In genomic region chr8:5030651-5031050, GRCm38 (mm10) we compare ENCODE assay signal across 20 mouse cellular contexts.
DNase-seq lines count a peak whose midpoint lies in the region; ATAC-seq and TF ChIP-seq lines count a peak whose summit lies in the region.
"Had no signal": no experiment of that assay in that cellular context is flagged by ENCODE, and none has a peak within 500 bp of the region (broad histone marks: within the 10 kb centered on the region; RNA-seq: fewer than 3 reads in every experiment).

No protein-coding gene starts in this region.

- H3K27me3 ChIP-seq in liver, adult 2 months (ENCODE audit: control insufficient read depth, insufficient read depth, low read length) = no peaks in the 10 kb centered on the region
- no peaks in the 10 kb centered on the region for H3K27me3 ChIP-seq in intestine, embryonic 16.5 days (replicated peaks; ENCODE audit: control insufficient read depth, insufficient read depth, low read length)
- H3K27me3 ChIP-seq in small intestine, adult 2 months (ENCODE audit: control insufficient read depth, insufficient read depth, low read length) = no peaks in the 10 kb centered on the region
- H3K27me3 ChIP-seq in forebrain, embryonic 13.5 days = no peaks in the 10 kb centered on the region
- H3K27me3 ChIP-seq: embryonic facial prominence, embryonic 15.5 days; heart, embryonic 13.5 days; midbrain, embryonic 15.5 days had no signal

- 20% methylated on average over 3 of the region's 3 CpGs for WGBS in liver, adult 2 months
- 44% methylated on average over 3 of the region's 3 CpGs for WGBS in intestine, embryonic 16.5 days
- WGBS in small intestine, adult 2 months = 21% methylated on average over 3 of the region's 3 CpGs
- WGBS in forebrain, embryonic 13.5 days = 70% methylated on average over 3 of the region's 3 CpGs

- H3K27ac ChIP-seq in liver, adult 2 months (replicated peaks; ENCODE audit: insufficient read depth, low read depth, low read length) = peak overlapping the region; percentile 77
- 0 out of 2 replicates have a peak overlapping the region, but pooled peaks have one; percentile 24 for H3K27ac ChIP-seq in intestine, embryonic 16.5 days (ENCODE audit: low read length)
- H3K27ac ChIP-seq in small intestine, adult 2 months (ENCODE audit: insufficient read depth, low read depth, low read length) = peak overlapping the region; percentile 45; the same call in 1 of the 2 replicates
- no peak overlapping the region for H3K27ac ChIP-seq in forebrain, embryonic 13.5 days
- H3K27ac ChIP-seq: embryonic facial prominence, embryonic 15.5 days; heart, embryonic 13.5 days; midbrain, embryonic 15.5 days had no signal

- no peak for TF ChIP-seq CTCF in liver, adult 2 months (IDR thresholded peaks at IDR 0.05; ENCODE audit: low read depth, low read length)
- no peak for TF ChIP-seq CTCF in small intestine, adult 2 months (IDR thresholded peaks at IDR 0.05; ENCODE audit: extremely low read depth, insufficient read length, insufficient replicate concordance, low read depth, low read length)

- ATAC-seq in intestine, embryonic 16.5 days = peak; percentile 99
- no peak for ATAC-seq in forebrain, embryonic 13.5 days
- ATAC-seq: forebrain, embryonic 14.5 days; hindbrain, embryonic 16.5 days; midbrain, embryonic 15.5 days had no signal

- H3K4me3 ChIP-seq in liver, adult 2 months (ENCODE audit: insufficient read depth, low read depth, low read length) = no peak overlapping the region
- H3K4me3 ChIP-seq in intestine, embryonic 16.5 days (ENCODE audit: low read length) = no peak overlapping the region
- no peak overlapping the region for H3K4me3 ChIP-seq in small intestine, adult 2 months (ENCODE audit: low read depth, low read length)
- H3K4me3 ChIP-seq in forebrain, embryonic 13.5 days = no peak overlapping the region
- H3K4me3 ChIP-seq: embryonic facial prominence, embryonic 15.5 days; heart, embryonic 13.5 days; midbrain, embryonic 15.5 days had no signal

- no peak for TF ChIP-seq POLR2A in liver, adult 2 months (IDR thresholded peaks at IDR 0.05; ENCODE audit: extremely low read depth, insufficient read depth, low read length)
- TF ChIP-seq POLR2A in small intestine, adult 2 months (IDR thresholded peaks at IDR 0.05; ENCODE audit: low read depth, low read length) = no peak

- no peaks in the 10 kb centered on the region for H3K36me3 ChIP-seq in liver, adult 2 months (ENCODE audit: control insufficient read depth, insufficient read depth, low read length)
- no peaks in the 10 kb centered on the region for H3K36me3 ChIP-seq in intestine, embryonic 16.5 days (ENCODE audit: control insufficient read depth, insufficient read depth, low read length)
- H3K36me3 ChIP-seq in small intestine, adult 2 months (ENCODE audit: control insufficient read depth, insufficient read depth, low read length) = no peaks in the 10 kb centered on the region
- no peaks in the 10 kb centered on the region for H3K36me3 ChIP-seq in forebrain, embryonic 13.5 days (ENCODE audit: poor library complexity, severe bottlenecking)
- H3K36me3 ChIP-seq: embryonic facial prominence, embryonic 15.5 days; heart, embryonic 13.5 days; midbrain, embryonic 15.5 days had no signal

- H3K4me1 ChIP-seq in liver, adult 2 months (ENCODE audit: control insufficient read depth, insufficient read depth, low read length) = peaks cover 6% of the 10 kb centered on the region; the same call in 1 of the 2 replicates
- H3K4me1 ChIP-seq in intestine, embryonic 16.5 days (ENCODE audit: control insufficient read depth, insufficient read depth, low read length) = no peaks in the 10 kb centered on the region
- no peaks in the 10 kb centered on the region; the same call in 1 of the 2 replicates for H3K4me1 ChIP-seq in small intestine, adult 2 months (ENCODE audit: control insufficient read depth, insufficient read depth, insufficient read length, low read length)
- no peaks in the 10 kb centered on the region for H3K4me1 ChIP-seq in forebrain, embryonic 13.5 days
- H3K4me1 ChIP-seq: embryonic facial prominence, embryonic 15.5 days; heart, embryonic 13.5 days; midbrain, embryonic 15.5 days had no signal

- no peak overlapping the region for H3K4me2 ChIP-seq in intestine, embryonic 16.5 days (ENCODE audit: low read depth, low read length)
- H3K4me2 ChIP-seq in forebrain, embryonic 13.5 days = no peak overlapping the region
- H3K4me2 ChIP-seq: embryonic facial prominence, embryonic 15.5 days; heart, embryonic 13.5 days; midbrain, embryonic 15.5 days had no signal

- no peaks in the 10 kb centered on the region for H3K9me3 ChIP-seq in intestine, embryonic 16.5 days (ENCODE audit: control insufficient read depth, low read length)
- H3K9me3 ChIP-seq in forebrain, embryonic 13.5 days (replicated peaks) = no peaks in the 10 kb centered on the region
- H3K9me3 ChIP-seq: embryonic facial prominence, embryonic 15.5 days; heart, embryonic 13.5 days; midbrain, embryonic 15.5 days had no signal

- peak; percentile 99 for DNase-seq in liver, adult 2 months (ENCODE audit: extremely low read depth, low read depth, low spot score)
- no peak for DNase-seq in liver
- DNase-seq in kidney, postnatal 36 days = peak; percentile 47 to 77
- no peak for DNase-seq in c-Kit-positive CD71-positive TER-119-positive erythroid progenitor cells, embryonic 14.5 days (ENCODE audit: low spot score)
- DNase-seq in adipocyte (ENCODE audit: low spot score) = no peak
- DNase-seq: adrenal gland, postnatal 10 days; cerebellum, adult 11-12 months; cerebellum, postnatal 36 days; heart, postnatal 36 days; right cerebral cortex, adult 18-20 months; spleen, adult 18-20 months; thymus, adult 2 months had no signal

- no peak overlapping the region for H3K9ac ChIP-seq in liver, adult 2 months (ENCODE audit: low read depth, low read length)
- no peak overlapping the region for H3K9ac ChIP-seq in intestine, embryonic 16.5 days (ENCODE audit: low read depth, low read length)
- H3K9ac ChIP-seq in forebrain, embryonic 13.5 days = no peak overlapping the region
- H3K9ac ChIP-seq: embryonic facial prominence, embryonic 15.5 days; heart, embryonic 13.5 days; midbrain, embryonic 15.5 days had no signal

- no peaks in the 10 kb centered on the region for H3K79me2 ChIP-seq in liver, adult 2 months (ENCODE audit: control insufficient read depth, insufficient read depth, low read length)

Comparison
In these comparisons a context has a peak if more than half of its experiments do, and no peak if none do; other contexts are left out.
1. DNase-seq: peak in liver, adult 2 months (single experiment) and kidney, postnatal 36 days (2 of 2); none in liver (single experiment), c-Kit-positive CD71-positive TER-119-positive erythroid progenitor cells, embryonic 14.5 days (single experiment) and adipocyte (single experiment).